Mouse (Mus musculus) erythroblast, embryonic 14.5 days (primary cell): ENCODE measurements around the gene Tmem201.

Experiments
- GATA1 ChIP-seq: IDR thresholded peaks from 2 replicates; pipeline ENCODE4 v1.6.1; 2012; ENCODE audit warnings: low read length, inconsistent platforms, mixed read lengths
- TAL1 ChIP-seq: IDR thresholded peaks from 3 replicates; pipeline ENCODE4 v1.6.1; 2012; ENCODE audit warnings: low read length, inconsistent platforms, mixed read lengths

- TF ChIP-seq GATA1 (no peak), TAL1 (no peak)
Observed at GRCm38 (mm10) chr4:149719686-149720085, 18.2 kb downstream of the Tmem201 start.
